Mouse (Mus musculus) lung, adult 2 months (tissue): ENCODE measurements around the gene Tas2r119. TPM values are rescaled to one million over a fixed set of nuclear protein-coding genes. Genes with fewer than 3 reads are reported as not detected.

Experiments
- DNase-seq: peaks from one replicate; pipeline ENCODE4 v3.0.0; 2022
- H3K4me1 ChIP-seq: fragments of 200-500 bp; 2 replicates; pipeline ENCODE4 v1.6.1; 2011; ENCODE audit warnings: low read length; ENCODE audit not compliant: control insufficient read depth, insufficient read depth
- H3K4me3 ChIP-seq: fragments of 200-500 bp; replicated peaks from 2 replicates; pipeline ENCODE3; 2011; ENCODE audit warnings: low read depth, mild to moderate bottlenecking, control low read depth, low read length; ENCODE audit errors: extremely low read depth
- CTCF ChIP-seq: fragments of 200-500 bp; IDR thresholded peaks from 2 replicates; pipeline ENCODE4 v1.5.1; 2011; ENCODE audit warnings: mild to moderate bottlenecking, low read length, control low read depth; ENCODE audit not compliant: insufficient read depth
- POLR2A ChIP-seq: fragments of 200-500 bp; IDR thresholded peaks from 2 replicates; pipeline ENCODE4 v1.6.1; 2011; ENCODE audit warnings: low read depth, mild to moderate bottlenecking, control low read depth, low read length, borderline replicate concordance; ENCODE audit errors: extremely low read depth
- WGBS: fragments of 180-500 bp; shearing (Covaris S2); methylation state at CpG from one replicate; pipeline ENCODE4 v1.1.7; 2018; 5-methylcytosine and 5-hydroxymethylcytosine counted together
- polyA plus RNA-seq: library from polyadenylated mRNA; depleted of rRNA; stranded (reverse); fragments of >200 nt; gene quantifications from 2 replicates; pipeline ENCODE4 v1.2.3, GENCODE M21; 2012

The Tas2r119 gene
- polyA plus RNA-seq, 1 experiment: not detected

DNA sequence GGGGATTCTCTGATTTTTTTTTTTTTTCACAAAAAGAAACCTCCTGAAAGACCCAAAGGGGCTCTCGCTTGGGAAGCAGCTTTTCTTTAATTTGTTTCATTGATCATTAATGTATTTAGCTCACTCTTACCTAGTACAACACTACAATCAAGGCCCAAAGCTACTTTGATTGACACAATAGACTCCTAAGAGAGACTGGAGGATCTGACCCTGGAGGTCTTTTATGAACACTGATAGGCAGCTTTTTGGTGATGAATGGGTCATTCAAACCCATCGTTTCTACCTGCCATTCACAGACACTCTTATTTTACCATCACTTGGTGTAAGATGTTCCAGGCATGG is 4.1 kb upstream of the Tas2r119 start:
- TF ChIP-seq CTCF: no peak
- TF ChIP-seq POLR2A: no peak
- WGBS: 81% methylated on average over 2 of the region's 2 CpGs
- DNase-seq: no peak
- Histone ChIP-seq H3K4me3 (no peak overlapping the region), H3K4me1 (no peaks in the 10 kb centered on the region)

DNA sequence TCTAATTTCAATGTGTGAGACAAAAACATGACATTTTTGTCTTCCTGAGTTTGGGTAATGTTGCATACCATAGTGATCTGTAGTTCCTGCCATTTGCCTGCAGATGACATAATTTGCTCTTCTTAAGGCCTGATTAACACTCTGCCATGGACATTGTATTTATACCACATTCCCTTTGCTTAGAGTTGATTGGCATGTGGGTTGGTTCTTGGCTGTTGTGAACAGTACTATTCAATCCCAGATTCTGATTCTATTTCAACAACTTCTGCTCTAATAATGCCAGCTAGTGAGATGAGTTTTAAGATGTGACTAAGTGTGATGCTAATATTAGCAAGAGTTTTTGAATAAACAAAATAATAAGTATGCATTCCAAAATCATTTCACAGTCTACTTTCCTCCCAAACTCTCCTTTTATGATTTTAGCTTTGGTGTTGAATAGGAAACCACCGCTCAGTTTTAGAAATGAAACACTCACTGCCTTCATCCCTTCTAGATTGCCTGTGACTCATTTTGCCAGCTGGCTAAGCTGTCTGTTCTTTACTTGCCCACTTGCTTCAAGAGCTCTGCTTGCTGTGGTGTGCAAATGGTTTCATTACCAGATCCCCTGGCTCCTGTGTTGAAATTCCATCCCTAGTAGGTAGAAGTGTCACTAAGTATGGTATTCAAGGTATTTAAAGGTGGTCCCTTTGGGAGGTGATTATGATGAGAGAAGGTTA is 3.1 kb downstream of the Tas2r119 start:
- no peak overlapping the region for H3K4me3 ChIP-seq
- H3K4me1 ChIP-seq: no peaks in the 10 kb centered on the region
- DNase-seq: no peak
- WGBS: 78% methylated on average over 1 of the region's 1 CpGs
- TF ChIP-seq CTCF: no peak
- no peak for TF ChIP-seq POLR2A

DNA sequence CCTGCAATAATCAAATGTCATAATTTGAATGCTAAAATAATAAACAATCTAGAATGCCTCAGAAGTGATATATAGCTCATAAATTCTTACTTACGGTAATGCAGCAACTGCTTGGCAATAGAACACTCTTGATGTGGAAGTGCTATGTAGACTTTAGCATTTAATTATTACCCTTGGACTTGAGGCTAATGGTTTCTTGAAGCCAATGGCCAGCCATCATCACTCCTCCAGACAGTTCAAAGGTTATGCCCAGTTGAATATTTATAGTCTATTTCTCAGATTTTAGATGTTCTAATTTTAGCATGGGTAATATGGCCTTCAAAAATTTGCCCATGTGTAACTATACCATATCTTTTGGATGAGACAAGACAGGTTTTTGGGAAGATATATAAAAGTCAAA is 4.9 kb downstream of the Tas2r119 start:
- DNase-seq: no peak
- no peak for TF ChIP-seq CTCF
- no peak for TF ChIP-seq POLR2A

DNA sequence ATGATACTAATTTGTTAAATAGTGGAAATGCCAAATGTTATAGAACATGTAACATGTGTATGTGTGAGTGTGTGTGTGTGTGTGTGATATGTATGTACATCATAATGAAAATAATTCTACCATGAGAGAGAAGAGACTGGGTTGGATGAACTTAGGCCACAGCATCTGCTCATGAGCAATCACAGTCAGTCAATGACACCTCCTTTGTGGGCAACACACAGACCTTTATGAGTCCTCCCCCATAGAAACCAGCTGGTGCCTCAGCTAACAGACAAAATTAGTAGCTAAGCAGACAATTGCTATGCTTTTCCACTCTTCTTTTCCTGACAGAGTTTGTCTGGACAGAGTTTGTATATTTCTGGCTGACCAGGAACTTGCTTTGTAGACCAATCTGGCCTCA is 7.9 kb downstream of the Tas2r119 start:
- no peaks in the 10 kb centered on the region for H3K4me1 ChIP-seq
- no peak for TF ChIP-seq POLR2A
- no peak for TF ChIP-seq CTCF
- DNase-seq: no peak
- no peak overlapping the region for H3K4me3 ChIP-seq

More for the DNA sequence above, 4.9 kb downstream of the Tas2r119 start:
- Histone ChIP-seq H3K4me3 (no peak overlapping the region), H3K4me1 (no peaks in the 10 kb centered on the region)
- WGBS: 77% methylated on average over 1 of the region's 1 CpGs

DNA sequence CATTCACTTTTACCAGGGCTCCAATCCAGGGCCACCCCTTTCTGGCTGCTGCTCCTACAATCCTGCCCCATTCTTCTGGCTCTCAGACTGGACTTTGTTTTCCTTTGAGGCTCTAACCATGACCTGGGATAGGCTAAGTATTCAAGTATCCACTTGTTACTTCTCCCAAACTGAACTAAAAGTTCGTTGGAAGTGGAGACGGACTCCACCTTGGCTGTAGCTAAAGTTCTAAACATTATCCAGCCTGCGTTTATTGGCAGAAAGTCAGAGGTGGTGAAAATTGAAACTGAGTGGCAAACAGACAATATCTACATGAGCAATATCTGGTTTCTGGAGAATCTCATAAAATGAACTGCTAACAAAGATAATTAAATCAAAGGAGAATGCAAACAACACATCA is 12.8 kb downstream of the Tas2r119 start:
- no peak for DNase-seq
- Histone ChIP-seq H3K4me3 (no peak overlapping the region), H3K4me1 (no peaks in the 10 kb centered on the region; the same call in none of the 2 replicates)
- WGBS: 47% methylated on average over 3 of the region's 3 CpGs
- TF ChIP-seq CTCF (no peak), POLR2A (no peak)

DNA sequence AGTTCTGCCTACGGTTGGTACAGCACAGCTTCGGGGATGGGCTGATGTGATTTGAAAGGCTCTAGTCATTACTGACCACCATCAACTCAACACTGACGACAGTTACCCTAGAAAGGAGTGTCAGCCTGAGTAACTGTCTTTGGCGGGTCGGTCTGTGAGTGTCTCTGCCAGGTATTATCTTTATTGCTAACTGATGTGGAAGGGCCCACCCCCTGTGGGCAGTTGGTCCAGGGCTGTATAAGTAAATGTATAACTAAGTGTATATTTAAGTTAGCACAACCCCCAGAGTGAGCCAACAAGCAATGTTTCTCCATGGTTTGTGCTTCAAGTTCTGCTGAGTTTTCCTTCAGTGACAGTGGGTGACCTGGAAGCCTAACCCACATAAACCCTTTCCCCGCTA is 13.3 kb downstream of the Tas2r119 start:
- 83% methylated on average over 6 of the region's 6 CpGs for WGBS
- TF ChIP-seq POLR2A: no peak
- TF ChIP-seq CTCF: no peak
- DNase-seq: no peak
- Histone ChIP-seq H3K4me1 (no peaks in the 10 kb centered on the region; the same call in none of the 2 replicates), H3K4me3 (no peak overlapping the region)

DNA sequence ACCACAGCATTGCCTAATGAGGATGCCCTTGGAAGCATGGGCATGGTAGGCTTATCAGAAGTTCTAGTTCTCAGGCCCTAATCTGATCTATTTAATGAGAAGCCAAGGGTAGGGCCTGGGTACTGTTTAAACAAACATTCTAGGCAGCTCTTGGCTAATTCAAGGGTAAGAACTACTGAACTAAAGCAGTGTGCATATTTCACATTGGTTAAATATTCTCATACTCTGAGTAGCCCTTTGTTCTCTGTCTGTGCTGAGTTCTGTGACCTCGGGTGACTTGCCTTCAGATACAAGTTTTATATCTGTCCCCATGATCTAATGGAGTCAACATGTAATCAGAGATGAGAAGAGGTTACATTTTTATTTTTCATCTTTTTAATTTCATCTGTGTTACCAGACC is 15.9 kb downstream of the Tas2r119 start:
- TF ChIP-seq CTCF: no peak
- TF ChIP-seq POLR2A: no peak
- 68% methylated on average over 1 of the region's 1 CpGs for WGBS
- Histone ChIP-seq H3K4me1 (no peaks in the 10 kb centered on the region; the same call in none of the 2 replicates), H3K4me3 (no peak overlapping the region)
- no peak for DNase-seq

DNA sequence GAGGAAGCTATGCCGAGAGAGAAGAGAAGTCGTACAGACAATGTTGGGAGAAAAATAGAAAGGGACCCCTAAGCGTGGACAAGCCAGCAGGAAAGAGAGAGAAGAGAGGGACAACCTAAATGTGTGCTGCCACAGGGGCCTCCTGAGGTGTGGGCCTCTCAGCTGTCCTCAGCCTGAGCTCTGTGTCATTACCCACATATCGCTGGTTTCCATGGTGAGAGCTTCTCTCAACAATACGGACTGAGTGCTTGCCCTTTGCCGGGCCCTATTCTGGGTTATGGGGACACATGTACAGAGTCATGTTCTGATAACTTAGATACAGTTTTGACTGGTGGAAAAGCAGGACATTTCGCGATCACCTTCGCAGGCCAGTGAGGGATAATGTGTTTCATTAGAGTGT is 21.0 kb downstream of the Tas2r119 start:
- WGBS: 74% methylated on average over 9 of the region's 9 CpGs
- no peak for TF ChIP-seq POLR2A
- TF ChIP-seq CTCF: no peak
- no peaks in the 10 kb centered on the region; the same call in 1 of the 2 replicates for H3K4me1 ChIP-seq

DNA sequence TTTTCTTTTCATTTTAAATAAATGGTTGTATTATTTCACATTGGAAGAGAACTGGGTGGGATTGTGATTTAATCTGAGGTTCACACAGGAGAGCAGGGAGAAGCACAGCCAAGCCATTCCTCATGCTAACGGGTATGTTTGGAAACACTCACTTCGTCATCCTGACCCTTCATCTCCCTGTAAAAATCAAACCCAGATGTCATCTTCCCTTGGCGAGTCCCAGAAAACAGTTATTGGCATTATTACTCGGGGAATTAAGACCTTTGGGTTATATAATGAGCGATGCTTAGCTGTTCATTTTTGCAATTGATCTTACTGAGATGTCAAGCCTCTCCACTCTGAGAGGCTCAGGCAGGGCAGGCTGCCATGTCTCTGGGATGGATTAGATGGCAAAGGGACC is 21.5 kb downstream of the Tas2r119 start:
- TF ChIP-seq CTCF (no peak), POLR2A (no peak)
- Histone ChIP-seq H3K4me1 (no peaks in the 10 kb centered on the region), H3K4me3 (no peak overlapping the region)
- 72% methylated on average over 5 of the region's 5 CpGs for WGBS
- DNase-seq: no peak

More for the DNA sequence above, 21.0 kb downstream of the Tas2r119 start:
- no peak for DNase-seq
- no peak overlapping the region for H3K4me3 ChIP-seq

DNA sequence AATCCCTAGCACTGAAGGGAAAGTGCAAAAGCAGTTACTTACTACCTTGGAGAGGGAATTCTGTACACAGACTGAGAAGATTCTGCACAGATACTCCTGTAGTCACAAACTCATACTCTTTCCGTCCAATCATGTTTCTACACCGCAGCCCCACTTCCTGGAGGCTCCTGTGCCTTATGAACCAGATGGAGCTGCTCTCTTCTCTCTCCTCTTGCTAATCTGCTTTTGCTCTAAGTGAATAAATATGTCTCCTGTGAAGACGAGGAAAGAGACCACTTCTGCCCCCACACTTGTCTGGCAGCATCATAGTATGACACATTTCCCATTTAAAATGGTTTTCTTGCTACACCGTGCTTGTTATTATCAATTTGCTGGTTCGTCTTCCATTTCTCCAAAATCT is 26.2 kb downstream of the Tas2r119 start:
- no peak overlapping the region for H3K4me3 ChIP-seq
- WGBS: 81% methylated on average over 5 of the region's 5 CpGs
- TF ChIP-seq CTCF (no peak), POLR2A (no peak)
- DNase-seq: no peak
- no peaks in the 10 kb centered on the region for H3K4me1 ChIP-seq
